Mouse (Mus musculus) midbrain, embryonic 16.5 days (tissue): Measurements from ENCODE around the gene Mapk8. TPM values are rescaled to one million over a fixed set of nuclear protein-coding genes. Genes with fewer than 3 reads are reported as not detected.
"Not testable (repeated sequence)": the region's sequence is repeated elsewhere in the genome, so short reads cannot be mapped to it uniquely, and the experiment has no call there.

Experiments used
- ATAC-seq: fragments of 200-750 bp; cut with Nextera tagmentation; 2 replicates; pipeline ENCODE4 v1.8.0; 2017; ENCODE audit warnings: moderate TSS enrichment
- H3K27ac ChIP-seq: fragments of 300-500 bp; sonication (generic); 2 replicates; pipeline ENCODE4 v1.5.1; 2014; ENCODE audit warnings: mild to moderate bottlenecking, low read length, mixed read lengths
- H3K27me3 ChIP-seq: fragments of 300-500 bp; sonication (generic); 2 replicates; pipeline ENCODE4 v1.6.1; 2014; ENCODE audit warnings: low read depth, low read length, mixed read lengths; ENCODE audit not compliant: control insufficient read depth, insufficient read depth
- H3K36me3 ChIP-seq: fragments of 300-500 bp; sonication (generic); 2 replicates; pipeline ENCODE4 v1.6.1; 2014; ENCODE audit warnings: mild to moderate bottlenecking, low read length, moderate library complexity, mixed read lengths; ENCODE audit not compliant: control insufficient read depth, insufficient read depth
- H3K4me1 ChIP-seq: fragments of 300-500 bp; sonication (generic); 2 replicates; pipeline ENCODE4 v1.6.1; 2014; ENCODE audit warnings: mild to moderate bottlenecking, low read length, mixed read lengths; ENCODE audit not compliant: control insufficient read depth, insufficient read depth
- H3K4me2 ChIP-seq: fragments of 300-500 bp; sonication (generic); 2 replicates; pipeline ENCODE4 v1.6.1; 2014; ENCODE audit warnings: mild to moderate bottlenecking, low read length, mixed read lengths
- H3K4me3 ChIP-seq: fragments of 300-500 bp; sonication (generic); 2 replicates; pipeline ENCODE4 v1.5.1; 2014; ENCODE audit warnings: low read depth, mild to moderate bottlenecking, low read length, moderate library complexity, mixed read lengths
- H3K9ac ChIP-seq: fragments of 300-500 bp; sonication (generic); 2 replicates; pipeline ENCODE4 v1.6.1; 2014; ENCODE audit warnings: low read depth, low read length, mixed read lengths
- H3K9me3 ChIP-seq: fragments of 300-500 bp; sonication (generic); replicated peaks from 2 replicates; pipeline ENCODE4 v1.6.1; 2014; ENCODE audit warnings: mild to moderate bottlenecking, low read length, mixed read lengths; ENCODE audit not compliant: control insufficient read depth, poor library complexity, severe bottlenecking
- WGBS: fragments of 180-500 bp; shearing (Covaris S2); extraction: QIAGEN DNeasy Blood & Tissue Kit; methylation state at CpG from one replicate; pipeline ENCODE4 v1.1.7; 2014; 5-methylcytosine and 5-hydroxymethylcytosine counted together
- polyA plus RNA-seq: library from polyadenylated mRNA; unstranded; fragments of >200 nt; fragmentation: Nextera tagmentation; extraction: Ambion mirVana; gene quantifications from 2 replicates; pipeline ENCODE4 v1.2.1, GENCODE M21; 2015

Mapk8 gene
- polyA plus RNA-seq, 1 experiment from 2014 or later, result 31.2 TPM

- Histone ChIP-seq H3K27me3 (peaks cover 8% of the 10 kb centered on the region), H3K9ac (no peak overlapping the region), H3K36me3 (no peaks in the 10 kb centered on the region), H3K4me1 (peaks cover 5% of the 10 kb centered on the region), H3K27ac (no peak overlapping the region), H3K9me3 (no peaks in the 10 kb centered on the region), H3K4me3 (no peak overlapping the region), H3K4me2 (no peak overlapping the region)
- ATAC-seq, result no peak
Observed at GRCm38 (mm10) chr14:33450331-33450730, 3.4 kb upstream of the Mapk8 start.

- Histone ChIP-seq H3K9ac (no peak overlapping the region), H3K27me3 (peaks cover 8% of the 10 kb centered on the region), H3K9me3 (no peaks in the 10 kb centered on the region), H3K27ac (no peak overlapping the region), H3K36me3 (no peaks in the 10 kb centered on the region), H3K4me2 (no peak overlapping the region), H3K4me1 (peaks cover 9% of the 10 kb centered on the region), H3K4me3 (no peak overlapping the region)
- ATAC-seq, result no peak
- 90% methylated on average over 2 of the region's 2 CpGs for WGBS
Observed at GRCm38 (mm10) chr14:33449296-33449840, 2.4 kb upstream of the Mapk8 start.

- WGBS, result 82% methylated on average over 4 of the region's 4 CpGs
- H3K9me3 ChIP-seq, result no peaks in the 10 kb centered on the region
- H3K36me3 ChIP-seq, result no peaks in the 10 kb centered on the region
- H3K27ac ChIP-seq, result no peak overlapping the region
- H3K4me2 ChIP-seq, result no peak overlapping the region
- H3K4me3 ChIP-seq, result no peak overlapping the region
- no peak overlapping the region for H3K9ac ChIP-seq
- peaks cover 19% of the 10 kb centered on the region for H3K4me1 ChIP-seq
- peaks cover 8% of the 10 kb centered on the region for H3K27me3 ChIP-seq
- ATAC-seq, result no peak
Observed at GRCm38 (mm10) chr14:33448276-33448675, 1.3 kb upstream of the Mapk8 start.

GRCm38 (mm10) chr14:33446561-33447023, 366 bp downstream of the Mapk8 start:
- H3K9me3 ChIP-seq, result no peaks in the 10 kb centered on the region
- no peaks in the 10 kb centered on the region for H3K36me3 ChIP-seq
- H3K27me3 ChIP-seq, result peaks cover 8% of the 10 kb centered on the region
- H3K9ac ChIP-seq, result peak overlapping the region; percentile 89
- peak overlapping the region; percentile 91 for H3K27ac ChIP-seq
- peaks cover 23% of the 10 kb centered on the region for H3K4me1 ChIP-seq
- ATAC-seq, result peak; percentile 54
- H3K4me3 ChIP-seq, result peak overlapping the region; percentile 73
- H3K4me2 ChIP-seq, result peak overlapping the region; percentile 64
- WGBS, result 1% methylated on average over 40 of the region's 72 CpGs

GRCm38 (mm10) chr14:33445962-33446361, 996 bp downstream of the Mapk8 start:
- H3K4me2 ChIP-seq, result peak overlapping the region; percentile 64
- no peaks in the 10 kb centered on the region for H3K9me3 ChIP-seq
- H3K27ac ChIP-seq, result no peak overlapping the region
- peaks cover 8% of the 10 kb centered on the region for H3K27me3 ChIP-seq
- H3K4me1 ChIP-seq, result peaks cover 23% of the 10 kb centered on the region
- 40% methylated on average over 3 of the region's 3 CpGs for WGBS
- no peaks in the 10 kb centered on the region for H3K36me3 ChIP-seq
- ATAC-seq, result no peak
- H3K4me3 ChIP-seq, result peak overlapping the region; percentile 73
- peak overlapping the region; percentile 89 for H3K9ac ChIP-seq

- 87% methylated on average over 2 of the region's 2 CpGs for WGBS
- no peak for ATAC-seq
- Histone ChIP-seq H3K27ac (no peak overlapping the region), H3K27me3 (peaks cover 1% of the 10 kb centered on the region; the same call in 1 of the 2 replicates), H3K36me3 (no peaks in the 10 kb centered on the region), H3K9me3 (no peaks in the 10 kb centered on the region), H3K9ac (no peak overlapping the region), H3K4me1 (peaks cover 23% of the 10 kb centered on the region), H3K4me3 (no peak overlapping the region), H3K4me2 (no peak overlapping the region)
Observed at GRCm38 (mm10) chr14:33443780-33444179, 3.2 kb downstream of the Mapk8 start.

- not testable (repeated sequence) for H3K27me3 ChIP-seq, H3K4me3 ChIP-seq, H3K9ac ChIP-seq, ATAC-seq, H3K36me3 ChIP-seq, H3K4me1 ChIP-seq, H3K9me3 ChIP-seq, H3K27ac ChIP-seq, H3K4me2 ChIP-seq
- whole genome bisulfite sequencing, result 88% methylated on average over 4 of the region's 4 CpGs
Observed at GRCm38 (mm10) chr14:33432485-33432884, 14.5 kb downstream of the Mapk8 start.

- Histone ChIP-seq H3K27ac (no peak overlapping the region), H3K4me2 (no peak overlapping the region), H3K9ac (no peak overlapping the region), H3K4me1 (no peaks in the 10 kb centered on the region), H3K9me3 (no peaks in the 10 kb centered on the region), H3K27me3 (no peaks in the 10 kb centered on the region), H3K36me3 (no peaks in the 10 kb centered on the region), H3K4me3 (no peak overlapping the region)
- no peak for ATAC-seq
Observed at GRCm38 (mm10) chr14:33424124-33424523, 22.8 kb downstream of the Mapk8 start.

GRCm38 (mm10) chr14:33423003-33423402, 24.0 kb downstream of the Mapk8 start:
- no peak for ATAC-seq
- 89% methylated on average over 1 of the region's 1 CpGs for WGBS
- Histone ChIP-seq H3K36me3 (no peaks in the 10 kb centered on the region), H3K4me2 (no peak overlapping the region), H3K4me1 (no peaks in the 10 kb centered on the region), H3K9me3 (no peaks in the 10 kb centered on the region), H3K9ac (no peak overlapping the region), H3K27ac (no peak overlapping the region), H3K27me3 (no peaks in the 10 kb centered on the region), H3K4me3 (no peak overlapping the region)
